Mouse (Mus musculus): ENCODE measurements around the gene Enc1. TPM values are rescaled to one million over a fixed set of nuclear protein-coding genes. Genes with fewer than 3 reads are reported as not detected.
A peak's percentile ranks its signal among the peaks of the same experiment; 100 is the strongest.

Enc1 gene
- polyA plus RNA-seq, 1 experiment, result 4.4 TPM

GRCm38 (mm10) chr13:97199123-97199522 is 41.8 kb upstream of the Enc1 start:
- TF ChIP-seq CTCF (IDR thresholded peaks at IDR 0.05; ENCODE audit: extremely low read depth, insufficient read depth, insufficient read length, insufficient replicate concordance) (no peak), POLR2A (IDR thresholded peaks at IDR 0.05; ENCODE audit: low read depth, low read length) (no peak)
- Histone ChIP-seq H3K27me3 (ENCODE audit: control insufficient read depth, insufficient read depth, low read length) (no peaks in the 10 kb centered on the region), H3K36me3 (ENCODE audit: control insufficient read depth, insufficient read depth, low read length) (no peaks in the 10 kb centered on the region), H3K27ac (ENCODE audit: insufficient read depth, low read length) (peak overlapping the region; percentile 69; the same call in 1 of the 2 replicates), H3K4me1 (ENCODE audit: control insufficient read depth, insufficient read depth, insufficient read length) (peaks cover 2% of the 10 kb centered on the region; the same call in 1 of the 2 replicates), H3K4me3 (ENCODE audit: extremely low read depth, insufficient read depth, insufficient read length) (no peak overlapping the region)
- 76% methylated on average over 2 of the region's 2 CpGs for WGBS
- DNase-seq (ENCODE audit: low read depth in 1 of 2, low spot score in 2 of 2), result no peak

- TF ChIP-seq CTCF (IDR thresholded peaks at IDR 0.05; ENCODE audit: extremely low read depth, insufficient read depth, insufficient read length, insufficient replicate concordance), result no peak
- TF ChIP-seq POLR2A (IDR thresholded peaks at IDR 0.05; ENCODE audit: low read depth, low read length), result no peak
- no peak for DNase-seq (ENCODE audit: low read depth in 1 of 2, low spot score in 2 of 2)
- 81% methylated on average over 7 of the region's 7 CpGs for WGBS
Measured at GRCm38 (mm10) chr13:97201076-97201475, 39.8 kb upstream of the Enc1 start.

GRCm38 (mm10) chr13:97201896-97202295 is 39.0 kb upstream of the Enc1 start:
- H3K36me3 ChIP-seq (ENCODE audit: control insufficient read depth, insufficient read depth, low read length), result no peaks in the 10 kb centered on the region
- H3K4me1 ChIP-seq (ENCODE audit: control insufficient read depth, insufficient read depth, insufficient read length), result peaks cover 6% of the 10 kb centered on the region; the same call in 1 of the 2 replicates
- no peaks in the 10 kb centered on the region for H3K27me3 ChIP-seq (ENCODE audit: control insufficient read depth, insufficient read depth, low read length)
- TF ChIP-seq CTCF (IDR thresholded peaks at IDR 0.05; ENCODE audit: extremely low read depth, insufficient read depth, insufficient read length, insufficient replicate concordance), result no peak
- no peak for TF ChIP-seq POLR2A (IDR thresholded peaks at IDR 0.05; ENCODE audit: low read depth, low read length)
- no peak for DNase-seq (ENCODE audit: low read depth in 1 of 2, low spot score in 2 of 2)
- no peak overlapping the region for H3K4me3 ChIP-seq (ENCODE audit: extremely low read depth, insufficient read depth, insufficient read length)
- WGBS, result 82% methylated on average over 4 of the region's 4 CpGs
- no peak overlapping the region for H3K27ac ChIP-seq (ENCODE audit: insufficient read depth, low read length)

More at GRCm38 (mm10) chr13:97201076-97201475, 39.8 kb upstream of the Enc1 start:
- Histone ChIP-seq H3K4me1 (ENCODE audit: control insufficient read depth, insufficient read depth, insufficient read length) (peaks cover 6% of the 10 kb centered on the region; the same call in 1 of the 2 replicates), H3K4me3 (ENCODE audit: extremely low read depth, insufficient read depth, insufficient read length) (no peak overlapping the region), H3K36me3 (ENCODE audit: control insufficient read depth, insufficient read depth, low read length) (no peaks in the 10 kb centered on the region), H3K27ac (ENCODE audit: insufficient read depth, low read length) (no peak overlapping the region), H3K27me3 (ENCODE audit: control insufficient read depth, insufficient read depth, low read length) (no peaks in the 10 kb centered on the region)

- peaks cover 17% of the 10 kb centered on the region; the same call in 1 of the 2 replicates for H3K4me1 ChIP-seq (ENCODE audit: control insufficient read depth, insufficient read depth, insufficient read length)
- peak; percentile 52; the same call in 1 of the 2 replicates for TF ChIP-seq CTCF (IDR thresholded peaks at IDR 0.05; ENCODE audit: extremely low read depth, insufficient read depth, insufficient read length, insufficient replicate concordance)
- TF ChIP-seq POLR2A (IDR thresholded peaks at IDR 0.05; ENCODE audit: low read depth, low read length), result no peak
- H3K4me3 ChIP-seq (ENCODE audit: extremely low read depth, insufficient read depth, insufficient read length), result peak overlapping the region; percentile 40; the same call in 1 of the 2 replicates
- H3K36me3 ChIP-seq (ENCODE audit: control insufficient read depth, insufficient read depth, low read length), result no peaks in the 10 kb centered on the region
- WGBS, result 7% methylated on average over 18 of the region's 18 CpGs
- DNase-seq (ENCODE audit: low read depth in 1 of 2, low spot score in 2 of 2), result peak; percentile 49 to 80
- peak overlapping the region; percentile 62 for H3K27ac ChIP-seq (ENCODE audit: insufficient read depth, low read length)
- H3K27me3 ChIP-seq (ENCODE audit: control insufficient read depth, insufficient read depth, low read length), result no peaks in the 10 kb centered on the region
Measured at GRCm38 (mm10) chr13:97205052-97205701, 35.7 kb upstream of the Enc1 start.

- TF ChIP-seq POLR2A (IDR thresholded peaks at IDR 0.05; ENCODE audit: low read depth, low read length), result no peak
- no peak for TF ChIP-seq CTCF (IDR thresholded peaks at IDR 0.05; ENCODE audit: extremely low read depth, insufficient read depth, insufficient read length, insufficient replicate concordance)
- Histone ChIP-seq H3K27ac (ENCODE audit: insufficient read depth, low read length) (peak overlapping the region; percentile 36; the same call in 1 of the 2 replicates), H3K4me1 (ENCODE audit: control insufficient read depth, insufficient read depth, insufficient read length) (peaks cover 17% of the 10 kb centered on the region; the same call in 1 of the 2 replicates), H3K4me3 (ENCODE audit: extremely low read depth, insufficient read depth, insufficient read length) (no peak overlapping the region), H3K36me3 (ENCODE audit: control insufficient read depth, insufficient read depth, low read length) (no peaks in the 10 kb centered on the region), H3K27me3 (ENCODE audit: control insufficient read depth, insufficient read depth, low read length) (no peaks in the 10 kb centered on the region)
- WGBS, result 91% methylated on average over 2 of the region's 2 CpGs
- no peak for DNase-seq (ENCODE audit: low read depth in 1 of 2, low spot score in 2 of 2)
Measured at GRCm38 (mm10) chr13:97206046-97206445, 34.9 kb upstream of the Enc1 start.

- WGBS, result 70% methylated on average over 7 of the region's 7 CpGs
- Histone ChIP-seq H3K4me1 (ENCODE audit: control insufficient read depth, insufficient read depth, insufficient read length) (peaks cover 17% of the 10 kb centered on the region; the same call in 1 of the 2 replicates), H3K27me3 (ENCODE audit: control insufficient read depth, insufficient read depth, low read length) (no peaks in the 10 kb centered on the region), H3K4me3 (ENCODE audit: extremely low read depth, insufficient read depth, insufficient read length) (no peak overlapping the region), H3K36me3 (ENCODE audit: control insufficient read depth, insufficient read depth, low read length) (no peaks in the 10 kb centered on the region), H3K27ac (ENCODE audit: insufficient read depth, low read length) (peak overlapping the region; percentile 48)
- TF ChIP-seq CTCF (IDR thresholded peaks at IDR 0.05; ENCODE audit: extremely low read depth, insufficient read depth, insufficient read length, insufficient replicate concordance) (no peak), POLR2A (IDR thresholded peaks at IDR 0.05; ENCODE audit: low read depth, low read length) (no peak)
- no peak for DNase-seq (ENCODE audit: low read depth in 1 of 2, low spot score in 2 of 2)
Measured at GRCm38 (mm10) chr13:97207472-97208111, 33.3 kb upstream of the Enc1 start.

All from spleen, adult 2 months (tissue).